Mouse (Mus musculus): ENCODE results near the gene Sohlh1. TPM values are rescaled to one million over a fixed set of nuclear protein-coding genes. Genes with fewer than 3 reads are reported as not detected.
"Not testable (repeated sequence)": the region's sequence is repeated elsewhere in the genome, so short reads cannot be mapped to it uniquely, and the experiment has no call there.

Sohlh1 gene
- polyA plus RNA-seq, 1 experiment from 2014 or later: not detected

DNA sequence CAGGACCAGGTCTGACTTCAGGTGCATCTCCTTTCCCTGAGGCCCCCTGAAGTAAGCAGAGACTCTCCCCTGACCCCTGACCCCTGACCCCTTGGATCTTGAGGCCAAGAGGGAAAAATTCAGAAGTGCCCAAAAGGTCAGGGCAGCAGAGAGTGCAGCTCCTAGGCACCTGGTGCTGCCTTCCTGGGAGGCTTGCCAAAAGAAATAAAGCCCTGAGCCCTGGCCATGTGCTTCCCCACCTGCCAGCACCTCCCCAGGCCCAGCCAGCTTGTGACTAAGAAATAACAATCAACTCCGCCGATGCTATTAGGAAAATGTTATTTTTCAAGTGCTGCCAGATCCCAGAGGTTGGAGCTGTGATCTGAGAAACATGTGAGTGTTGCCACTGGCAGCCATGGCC is 15.0 kb upstream of the Sohlh1 start:
- Histone ChIP-seq H3K36me3 (ENCODE audit: inconsistent target) (no peaks in the 10 kb centered on the region), H3K27ac (no peak overlapping the region), H3K4me3 (ENCODE audit: inconsistent target) (no peak overlapping the region), H3K79me2 (ENCODE audit: inconsistent target) (no peaks in the 10 kb centered on the region)
- WGBS (ENCODE audit: missing documents): 88% methylated on average over 2 of the region's 2 CpGs

DNA sequence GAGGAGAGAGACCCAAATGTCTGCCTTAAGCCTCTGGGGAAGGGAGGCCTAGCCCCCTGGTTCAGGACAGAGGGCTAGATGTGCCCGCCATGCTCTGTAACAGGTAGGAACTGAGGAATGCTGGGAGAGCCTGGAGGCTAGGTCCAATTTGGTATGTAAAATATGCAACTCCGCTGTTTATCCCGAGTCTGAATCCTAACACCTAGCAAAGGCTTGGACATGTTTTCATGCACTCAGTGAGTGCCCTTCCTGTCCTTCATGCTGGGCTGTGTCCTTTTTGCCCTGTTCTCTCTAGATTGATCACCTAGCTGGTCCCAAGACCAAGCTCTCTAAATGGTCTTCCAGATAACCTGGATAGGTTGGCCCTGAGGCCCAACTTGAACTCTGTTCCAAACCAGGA is 12.8 kb upstream of the Sohlh1 start:
- Histone ChIP-seq H3K27ac (no peak overlapping the region), H3K4me3 (ENCODE audit: inconsistent target) (no peak overlapping the region), H3K79me2 (ENCODE audit: inconsistent target) (no peaks in the 10 kb centered on the region), H3K36me3 (ENCODE audit: inconsistent target) (no peaks in the 10 kb centered on the region)
- WGBS (ENCODE audit: missing documents): 83% methylated on average over 3 of the region's 3 CpGs

DNA sequence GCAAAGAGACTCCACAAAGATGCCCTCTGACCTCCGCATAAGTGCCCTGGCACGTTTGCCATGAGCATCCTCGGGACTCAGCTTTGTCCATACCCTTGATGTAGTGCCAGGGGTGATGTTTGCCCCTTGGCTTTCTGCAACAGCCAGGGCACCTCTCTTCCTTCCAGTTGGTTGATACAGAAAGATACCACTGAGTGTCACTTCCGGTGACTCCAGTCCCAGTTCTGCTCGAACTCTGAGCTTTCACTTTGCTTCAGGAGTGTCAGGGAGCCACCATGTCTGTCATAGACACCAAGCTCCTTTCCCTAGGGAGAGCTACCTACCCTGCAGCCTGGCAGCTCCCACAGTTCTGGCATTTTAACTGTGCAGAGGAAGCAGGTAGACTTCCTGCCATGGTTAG is 7.0 kb upstream of the Sohlh1 start:
- Histone ChIP-seq H3K79me2 (ENCODE audit: inconsistent target) (no peaks in the 10 kb centered on the region), H3K36me3 (ENCODE audit: inconsistent target) (no peaks in the 10 kb centered on the region), H3K27ac (no peak overlapping the region), H3K4me3 (ENCODE audit: inconsistent target) (no peak overlapping the region)
- 47% methylated on average over 5 of the region's 5 CpGs for WGBS (ENCODE audit: missing documents)

GRCm38 (mm10) chr2:25852626-25853025 is 5.6 kb upstream of the Sohlh1 start:
- Histone ChIP-seq H3K79me2 (ENCODE audit: inconsistent target) (no peaks in the 10 kb centered on the region), H3K27ac (no peak overlapping the region), H3K36me3 (ENCODE audit: inconsistent target) (no peaks in the 10 kb centered on the region), H3K4me3 (ENCODE audit: inconsistent target) (no peak overlapping the region)
- WGBS (ENCODE audit: missing documents): 11% methylated on average over 3 of the region's 3 CpGs

DNA sequence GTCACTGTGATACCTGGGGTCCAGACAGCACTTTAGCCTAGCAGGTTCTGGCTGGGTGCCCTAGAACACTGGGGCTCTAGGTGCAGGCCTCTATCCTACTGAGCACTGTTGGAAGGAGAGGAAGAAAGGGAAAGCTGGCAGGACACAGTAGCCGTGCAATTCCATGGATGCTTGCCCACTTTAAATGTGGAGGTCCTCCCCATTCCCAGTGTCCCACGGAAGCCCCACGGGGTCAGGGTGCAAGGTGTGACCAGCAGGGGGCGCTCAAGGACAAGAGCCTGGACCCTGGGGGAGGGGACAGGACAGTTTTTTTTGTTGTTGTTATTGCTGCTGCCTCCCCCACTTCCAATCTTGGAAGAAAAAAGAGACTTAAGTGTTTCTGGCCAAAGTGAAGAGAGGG is 3.3 kb upstream of the Sohlh1 start:
- WGBS (ENCODE audit: missing documents): 20% methylated on average over 4 of the region's 4 CpGs
- Histone ChIP-seq H3K79me2 (ENCODE audit: inconsistent target) (no peaks in the 10 kb centered on the region), H3K4me3 (ENCODE audit: inconsistent target) (no peak overlapping the region), H3K27ac (no peak overlapping the region), H3K36me3 (ENCODE audit: inconsistent target) (no peaks in the 10 kb centered on the region)

DNA sequence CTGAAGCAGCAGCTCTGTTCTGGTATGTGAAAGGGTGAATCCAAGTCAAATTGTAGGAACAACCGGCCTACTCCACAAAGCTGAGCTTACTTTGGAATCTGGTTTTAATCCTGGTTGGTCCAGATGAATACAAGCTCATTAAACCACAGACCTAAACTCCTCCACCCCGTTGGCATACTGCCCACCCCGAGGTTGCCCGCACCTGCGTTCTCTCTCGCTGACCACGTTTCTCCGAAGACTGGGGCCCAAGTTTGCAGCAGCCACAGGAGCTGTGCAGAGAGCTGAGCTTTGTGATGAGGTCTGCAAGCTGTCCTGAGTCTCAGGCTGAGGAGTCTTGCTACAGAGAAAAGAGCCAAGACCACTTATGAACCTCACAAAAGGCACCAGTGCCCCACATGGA is 532 bp downstream of the Sohlh1 start:
- H3K27ac ChIP-seq: no peak overlapping the region
- WGBS (ENCODE audit: missing documents): 15% methylated on average over 8 of the region's 8 CpGs
- H3K36me3 ChIP-seq (ENCODE audit: inconsistent target): no peaks in the 10 kb centered on the region
- no peak overlapping the region for H3K4me3 ChIP-seq (ENCODE audit: inconsistent target)
- H3K79me2 ChIP-seq (ENCODE audit: inconsistent target): no peaks in the 10 kb centered on the region

GRCm38 (mm10) chr2:25844097-25844496 is 3.0 kb downstream of the Sohlh1 start:
- WGBS (ENCODE audit: missing documents): 93% methylated on average over 3 of the region's 3 CpGs
- Histone ChIP-seq H3K4me3 (ENCODE audit: inconsistent target) (no peak overlapping the region), H3K27ac (no peak overlapping the region), H3K36me3 (ENCODE audit: inconsistent target) (no peaks in the 10 kb centered on the region), H3K79me2 (ENCODE audit: inconsistent target) (no peaks in the 10 kb centered on the region)

GRCm38 (mm10) chr2:25842758-25843157 is 4.3 kb downstream of the Sohlh1 start:
- Histone ChIP-seq H3K4me3 (ENCODE audit: inconsistent target) (no peak overlapping the region), H3K79me2 (ENCODE audit: inconsistent target) (no peaks in the 10 kb centered on the region), H3K36me3 (ENCODE audit: inconsistent target) (no peaks in the 10 kb centered on the region), H3K27ac (no peak overlapping the region)
- WGBS (ENCODE audit: missing documents): 76% methylated on average over 1 of the region's 1 CpGs

- Histone ChIP-seq H3K79me2 (ENCODE audit: inconsistent target) (no peaks in the 10 kb centered on the region), H3K27ac (no peak overlapping the region), H3K4me3 (ENCODE audit: inconsistent target) (no peak overlapping the region), H3K36me3 (ENCODE audit: inconsistent target) (no peaks in the 10 kb centered on the region)
- whole genome bisulfite sequencing (ENCODE audit: missing documents): 81% methylated on average over 4 of the region's 4 CpGs
Observed at GRCm38 (mm10) chr2:25842161-25842560, 4.9 kb downstream of the Sohlh1 start.

GRCm38 (mm10) chr2:25836291-25836690 is 10.8 kb downstream of the Sohlh1 start:
- no peaks in the 10 kb centered on the region for H3K79me2 ChIP-seq (ENCODE audit: inconsistent target)
- H3K27ac ChIP-seq: no peak overlapping the region
- no peak overlapping the region for H3K4me3 ChIP-seq (ENCODE audit: inconsistent target)
- no peaks in the 10 kb centered on the region for H3K36me3 ChIP-seq (ENCODE audit: inconsistent target)
- WGBS (ENCODE audit: missing documents): 46% methylated on average over 5 of the region's 5 CpGs

DNA sequence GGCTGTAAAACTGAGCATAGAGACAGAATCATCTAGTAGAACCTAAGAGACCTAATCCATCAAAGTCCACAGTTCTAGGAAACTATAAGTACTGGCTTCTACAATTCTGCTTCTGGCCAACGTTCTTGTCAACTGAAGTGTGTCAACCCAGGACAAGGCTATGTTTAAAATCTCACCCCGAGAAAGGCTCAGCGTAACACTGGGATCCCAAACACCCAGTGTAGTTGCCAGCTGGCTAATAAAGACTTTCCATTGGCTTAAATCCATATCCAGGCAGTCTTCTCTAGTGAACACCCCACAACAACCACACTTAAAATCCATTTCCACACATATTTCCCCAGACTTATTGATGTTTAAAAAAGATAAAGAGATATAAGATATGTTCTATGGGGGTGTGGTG is 16.3 kb downstream of the Sohlh1 start:
- Histone ChIP-seq H3K27ac (no peak overlapping the region), H3K36me3 (ENCODE audit: inconsistent target) (no peaks in the 10 kb centered on the region), H3K79me2 (ENCODE audit: inconsistent target) (no peaks in the 10 kb centered on the region), H3K4me3 (ENCODE audit: inconsistent target) (no peak overlapping the region)
- 69% methylated on average over 3 of the region's 3 CpGs for WGBS (ENCODE audit: missing documents)

DNA sequence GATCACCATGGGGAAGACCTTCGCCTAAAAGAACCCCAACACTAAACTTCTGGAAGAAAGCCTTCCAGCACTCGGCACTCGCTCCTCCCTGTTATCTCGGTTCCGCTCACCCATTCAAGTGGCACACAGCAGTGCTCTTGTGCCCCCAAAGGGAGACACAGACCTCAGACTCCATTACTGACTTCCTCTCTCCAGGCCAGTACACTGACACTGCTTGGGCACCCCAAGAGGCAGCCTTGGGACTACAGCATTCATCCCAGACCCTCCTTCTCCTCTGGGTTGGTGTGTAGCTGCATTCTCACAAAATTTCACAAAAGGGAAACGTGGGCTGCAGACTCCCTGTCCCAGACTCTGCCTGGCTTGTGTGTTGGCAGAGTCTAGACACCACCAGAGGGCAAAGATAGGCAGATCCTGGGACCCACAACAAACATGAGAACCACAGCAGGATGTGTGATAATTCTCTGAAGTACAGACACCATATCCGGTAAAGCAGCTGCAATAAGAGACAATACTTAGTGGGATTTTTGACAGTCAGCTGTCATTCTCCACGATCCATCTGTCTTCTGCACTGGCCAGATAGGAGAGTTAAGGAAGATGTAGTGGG is 18.6 kb downstream of the Sohlh1 start:
- H3K36me3 ChIP-seq (ENCODE audit: inconsistent target): no peaks in the 10 kb centered on the region
- H3K27ac ChIP-seq: no peak overlapping the region
- H3K4me3 ChIP-seq (ENCODE audit: inconsistent target): no peak overlapping the region
- no peaks in the 10 kb centered on the region for H3K79me2 ChIP-seq (ENCODE audit: inconsistent target)
- WGBS (ENCODE audit: missing documents): 52% methylated on average over 8 of the region's 8 CpGs

- no peak overlapping the region for H3K27ac ChIP-seq
- no peaks in the 10 kb centered on the region for H3K79me2 ChIP-seq (ENCODE audit: inconsistent target)
- H3K4me3 ChIP-seq (ENCODE audit: inconsistent target): no peak overlapping the region
- WGBS (ENCODE audit: missing documents): 84% methylated on average over 3 of the region's 3 CpGs
- H3K36me3 ChIP-seq (ENCODE audit: inconsistent target): no peaks in the 10 kb centered on the region
Observed at GRCm38 (mm10) chr2:25824751-25825150, 22.3 kb downstream of the Sohlh1 start.

- H3K4me3 ChIP-seq (ENCODE audit: inconsistent target): no peak within 1 kb of the TSS
- no peaks in the 10 kb centered on the region for H3K36me3 ChIP-seq (ENCODE audit: inconsistent target)
- H3K27ac ChIP-seq: no peak within 1 kb of the TSS
- WGBS (ENCODE audit: missing documents): 0% methylated on average over 1 of the region's 1 CpGs
- H3K79me2 ChIP-seq (ENCODE audit: inconsistent target): no peaks in the 10 kb centered on the region
Observed at GRCm38 (mm10) chr2:25822806-25823205, 24.2 kb downstream of the Sohlh1 start, which contains the start of gene Lcn9. Gene Lcn9 (plus strand): TSS chr2:25823153.

GRCm38 (mm10) chr2:25815748-25816147 is 31.3 kb downstream of the Sohlh1 start, which contains the start of gene Glt6d1:
Gene Glt6d1 (minus strand): TSS chr2:25815848.
- WGBS (ENCODE audit: missing documents): 93% methylated on average over 1 of the region's 1 CpGs
- H3K4me3 ChIP-seq (ENCODE audit: inconsistent target); H3K36me3 ChIP-seq (ENCODE audit: inconsistent target); H3K79me2 ChIP-seq (ENCODE audit: inconsistent target); H3K27ac ChIP-seq: not testable (repeated sequence)

DNA sequence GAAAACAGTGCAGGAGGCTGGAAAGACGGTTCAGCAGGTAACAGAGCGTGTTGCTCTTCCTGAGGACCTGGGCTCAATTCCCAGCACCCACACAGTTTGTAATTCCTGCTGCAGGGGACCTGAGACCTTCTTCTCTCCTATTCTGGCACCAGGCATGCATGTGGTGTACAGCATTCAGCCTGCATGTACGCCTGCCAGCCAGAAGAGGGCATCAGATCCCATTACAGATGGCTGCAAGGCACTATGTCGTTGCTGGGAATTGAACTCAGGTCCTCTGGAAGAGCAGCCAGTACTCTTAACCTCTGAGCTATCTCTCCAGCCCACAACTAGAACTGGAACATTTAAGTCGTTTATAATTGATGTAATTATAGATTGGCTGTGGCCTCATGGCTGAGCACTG is 33.7 kb downstream of the Sohlh1 start:
- WGBS (ENCODE audit: missing documents): 85% methylated on average over 5 of the region's 5 CpGs
- H3K36me3 ChIP-seq (ENCODE audit: inconsistent target): no peaks in the 10 kb centered on the region
- no peaks in the 10 kb centered on the region for H3K79me2 ChIP-seq (ENCODE audit: inconsistent target)
- no peak overlapping the region for H3K27ac ChIP-seq
- no peak overlapping the region for H3K4me3 ChIP-seq (ENCODE audit: inconsistent target)

All from macrophage (primary cell).